Mouse (Mus musculus) hindbrain, postnatal 0 days (tissue): ENCODE measurements around the gene Khnyn. TPM values are rescaled to one million over a fixed set of nuclear protein-coding genes. Genes with fewer than 3 reads are reported as not detected.

Experiments used
- ATAC-seq: fragments of 200-750 bp; cut with Nextera tagmentation; 2 replicates; pipeline ENCODE4 v1.8.0; 2017; ENCODE audit warnings: mild to moderate bottlenecking, moderate TSS enrichment, moderate library complexity
- DNase-seq: peaks from one replicate; pipeline ENCODE4 v3.0.0-alpha.2; 2015; ENCODE audit warnings: low spot score
- H3K27ac ChIP-seq: fragments of 300-500 bp; sonication (generic); 2 replicates; pipeline ENCODE4 v1.5.1; 2014; ENCODE audit warnings: mild to moderate bottlenecking
- H3K27me3 ChIP-seq: fragments of 300-500 bp; sonication (generic); 2 replicates; pipeline ENCODE4 v1.6.1; 2014; ENCODE audit warnings: low read length, mixed read lengths; ENCODE audit not compliant: insufficient read depth
- H3K36me3 ChIP-seq: fragments of 300-500 bp; sonication (generic); 2 replicates; pipeline ENCODE4 v1.6.1; 2014; ENCODE audit warnings: low read length, mixed read lengths; ENCODE audit not compliant: insufficient read depth
- H3K4me1 ChIP-seq: fragments of 300-500 bp; sonication (generic); 2 replicates; pipeline ENCODE4 v1.6.1; 2014; ENCODE audit warnings: antibody characterized with exemption, low read length, mixed read lengths; ENCODE audit not compliant: insufficient read depth
- H3K4me2 ChIP-seq: fragments of 300-500 bp; sonication (generic); 2 replicates; pipeline ENCODE4 v1.6.1; 2014; ENCODE audit warnings: low read depth, mild to moderate bottlenecking, low read length, moderate library complexity, mixed read lengths
- H3K4me3 ChIP-seq: fragments of 300-500 bp; sonication (generic); 2 replicates; pipeline ENCODE4 v1.5.1; 2014; ENCODE audit warnings: low read length
- H3K9ac ChIP-seq: fragments of 300-500 bp; sonication (generic); replicated peaks from 2 replicates; pipeline ENCODE4 v1.6.1; 2014; ENCODE audit warnings: mild to moderate bottlenecking, low read length, moderate library complexity, mixed read lengths
- H3K9me3 ChIP-seq: fragments of 300-500 bp; sonication (generic); 2 replicates; pipeline ENCODE4 v1.6.1; 2016; ENCODE audit warnings: low read length, mixed read lengths
- CTCF ChIP-seq: IDR thresholded peaks from 2 replicates; pipeline ENCODE4 v1.5.1; 2016; ENCODE audit warnings: antibody characterized with exemption, control low read depth, low read depth
- WGBS: fragments of 180-500 bp; shearing (Covaris S2); extraction: QIAGEN DNeasy Blood & Tissue Kit; methylation state at CpG from one replicate; pipeline ENCODE4 v1.1.7; 2014; 5-methylcytosine and 5-hydroxymethylcytosine counted together
- polyA plus RNA-seq: library from polyadenylated mRNA; unstranded; fragments of >200 nt; fragmentation: Nextera tagmentation; extraction: Ambion mirVana; gene quantifications from 2 replicates; pipeline ENCODE4 v1.2.1, GENCODE M21; 2015
- total RNA-seq: library from RNA; depleted of rRNA; stranded (reverse); fragments of >200 nt; gene quantifications from 2 replicates; pipeline ENCODE4 v1.2.3, GENCODE M21; 2014; rRNA removed

The Khnyn gene
- total and polyA plus RNA-seq, 2 experiments from 2014 or later = 7.1 to 17.9 TPM

DNA sequence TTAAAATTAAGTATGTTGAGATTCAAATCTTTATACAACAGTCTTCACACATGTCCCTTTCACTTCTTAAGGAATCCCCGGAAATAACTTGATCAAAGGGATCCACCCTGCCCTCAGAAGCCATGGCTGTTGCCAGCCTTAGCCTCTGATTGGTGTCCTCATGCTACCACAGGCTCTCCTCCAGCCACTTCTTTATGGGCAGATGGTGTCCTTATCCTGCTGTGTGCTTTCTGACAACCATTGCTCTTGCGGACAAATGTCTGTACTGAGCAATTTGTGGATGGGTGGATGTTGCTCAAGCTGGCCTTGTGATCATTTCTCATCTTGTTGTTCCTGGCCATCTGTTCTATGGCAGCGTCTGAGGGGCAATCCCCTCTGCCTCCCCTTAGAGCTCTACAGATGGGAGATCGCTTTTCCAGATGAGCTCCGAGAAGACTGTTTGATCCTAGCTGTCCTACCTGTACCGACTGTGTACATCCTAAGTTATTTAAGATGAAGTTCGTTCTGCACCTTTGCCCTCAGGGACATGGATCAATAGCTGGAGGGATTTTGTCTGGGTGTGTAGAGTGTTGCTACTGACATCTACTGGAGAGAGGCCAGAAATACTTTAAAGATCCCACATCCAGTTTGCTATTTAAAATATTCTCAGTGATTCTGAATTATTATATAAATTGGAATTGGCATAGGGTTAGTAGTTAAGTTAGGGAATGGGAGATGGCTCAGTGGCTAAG, 55.5 kb downstream of the Khnyn start:
- no peaks in the 10 kb centered on the region for H3K4me1 ChIP-seq
- 41% methylated on average over 7 of the region's 7 CpGs for WGBS
- H3K4me3 ChIP-seq = no peak overlapping the region
- H3K27me3 ChIP-seq = no peaks in the 10 kb centered on the region
- H3K36me3 ChIP-seq = no peaks in the 10 kb centered on the region
- no peak overlapping the region for H3K9ac ChIP-seq
- TF ChIP-seq CTCF = peak; percentile 19
- no peak overlapping the region for H3K4me2 ChIP-seq
- H3K9me3 ChIP-seq = no peaks in the 10 kb centered on the region
- ATAC-seq = peak; percentile 47; the same call in 1 of the 2 replicates
- DNase-seq = peak; percentile 33
- H3K27ac ChIP-seq = no peak overlapping the region

DNA sequence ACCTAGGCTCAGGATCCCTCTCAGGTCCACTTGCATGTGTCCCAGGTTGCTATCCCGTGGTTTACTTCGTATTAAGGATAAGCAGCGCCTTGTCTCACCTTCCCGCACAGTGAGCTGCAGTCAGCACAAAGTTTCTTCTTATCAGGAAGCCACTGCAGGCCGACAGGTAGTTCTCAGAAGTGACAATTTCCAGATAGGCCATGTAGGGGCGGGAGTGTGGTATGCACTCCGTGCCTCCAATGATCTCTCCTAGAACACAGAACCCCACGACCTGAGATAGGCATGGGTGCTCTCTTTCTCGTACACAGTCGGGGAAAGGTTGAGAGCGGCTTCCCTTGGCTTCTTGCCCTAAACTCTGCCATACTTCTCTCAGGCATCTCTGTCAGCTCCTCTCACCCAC, 58.9 kb downstream of the Khnyn start:
- ATAC-seq (no peak), DNase-seq (no peak)
- 87% methylated on average over 11 of the region's 11 CpGs for WGBS
- Histone ChIP-seq H3K4me2 (no peak overlapping the region), H3K4me3 (no peak overlapping the region), H3K4me1 (no peaks in the 10 kb centered on the region), H3K9me3 (no peaks in the 10 kb centered on the region), H3K9ac (no peak overlapping the region), H3K27me3 (no peaks in the 10 kb centered on the region), H3K27ac (no peak overlapping the region), H3K36me3 (no peaks in the 10 kb centered on the region)
- TF ChIP-seq CTCF = no peak

DNA sequence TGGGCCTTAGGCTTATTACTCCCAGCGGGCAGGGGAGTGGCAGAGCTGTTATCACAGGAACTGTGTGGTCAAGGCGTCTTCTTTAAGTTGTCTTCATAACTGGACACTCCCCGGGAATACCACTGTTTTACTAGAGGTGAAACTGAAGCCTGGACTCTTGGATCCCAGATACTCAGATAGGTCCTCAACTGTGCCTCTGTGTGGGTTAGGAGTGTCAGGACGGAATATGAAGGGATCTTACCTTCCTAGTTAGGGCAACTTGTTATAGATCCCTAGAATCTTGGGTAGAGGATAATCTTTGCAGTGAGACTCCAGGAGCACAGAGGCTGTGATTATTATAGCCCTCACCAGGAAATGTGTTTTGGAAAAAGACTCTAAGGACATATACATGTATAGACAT, 59.8 kb downstream of the Khnyn start, which contains the start of gene Cma1:
Gene Cma1, minus strand, starts transcription at position 101 of the 400 bp plus-strand sequence.
- no peaks in the 10 kb centered on the region for H3K9me3 ChIP-seq
- no peaks in the 10 kb centered on the region for H3K27me3 ChIP-seq

DNA sequence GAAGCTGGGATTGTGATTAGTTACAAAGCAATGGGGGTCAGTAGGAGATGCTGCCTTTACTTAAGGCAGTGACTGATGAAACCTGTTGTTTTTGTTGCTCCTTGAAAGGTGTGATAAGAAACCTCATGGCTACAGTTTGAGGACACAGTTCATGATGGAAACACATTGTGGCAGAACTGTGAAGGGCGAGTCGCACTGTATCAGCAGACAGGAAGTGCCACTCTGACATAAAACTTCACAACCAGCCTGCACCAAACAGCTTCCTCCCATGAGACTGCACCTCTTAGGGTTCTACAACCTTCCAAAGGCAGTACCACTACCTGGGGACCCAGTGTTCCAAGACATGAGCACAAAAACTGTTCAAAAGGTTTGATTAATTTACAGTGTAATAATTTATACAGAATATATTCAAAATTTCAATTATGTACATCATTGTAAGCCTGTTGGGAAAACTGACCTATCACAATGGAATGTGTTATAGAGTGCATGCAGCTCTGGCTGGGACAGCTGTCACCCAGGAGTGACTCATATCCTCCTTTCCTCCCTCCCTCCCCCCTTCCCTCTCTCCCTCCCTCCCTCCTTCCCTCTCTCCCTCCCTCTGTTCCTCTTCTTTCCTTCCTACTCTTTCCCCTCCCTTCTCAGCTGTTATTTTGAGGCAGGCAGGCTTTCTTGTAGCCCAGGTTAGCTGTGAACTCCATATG, 61.7 kb downstream of the Khnyn start:
- Histone ChIP-seq H3K4me2 (no peak overlapping the region), H3K36me3 (no peaks in the 10 kb centered on the region), H3K9me3 (no peaks in the 10 kb centered on the region), H3K9ac (no peak overlapping the region), H3K4me1 (no peaks in the 10 kb centered on the region), H3K27me3 (no peaks in the 10 kb centered on the region), H3K4me3 (no peak overlapping the region), H3K27ac (no peak overlapping the region)
- no peak for TF ChIP-seq CTCF
- 86% methylated on average over 2 of the region's 2 CpGs for whole genome bisulfite sequencing
- DNase-seq = peak; percentile 1
- ATAC-seq = no peak

More for the DNA sequence above, 59.8 kb downstream of the Khnyn start, which contains the start of gene Cma1:
- Histone ChIP-seq H3K4me2 (no peak within 1 kb of the TSS), H3K27ac (no peak within 1 kb of the TSS), H3K4me3 (no peak within 1 kb of the TSS), H3K9ac (no peak within 1 kb of the TSS), H3K36me3 (no peaks in the 10 kb centered on the region), H3K4me1 (no peaks in the 10 kb centered on the region)
- DNase-seq (no peak), ATAC-seq (no peak)
- TF ChIP-seq CTCF = no peak
- WGBS = 86% methylated on average over 4 of the region's 4 CpGs

Other genes with a start within 250 kb of the Khnyn start
Only the 30 nearest of the 31 such genes appear.
- 2.8 and 7.9 TPM in 2 replicates for gene Gm49378, start 247.1 kb upstream of the Khnyn start, total RNA-seq
- gene Gm49378, start 247.1 kb upstream of the Khnyn start, polyA plus RNA-seq = 1.0 and 1.4 TPM in 2 replicates
- gene Tm9sf1, start 241.1 kb upstream of the Khnyn start, total RNA-seq = 55.3 and 59.3 TPM in 2 replicates
- gene Tm9sf1, start 241.1 kb upstream of the Khnyn start, polyA plus RNA-seq = 59.7 and 62.8 TPM in 2 replicates
- gene Tssk4, start 234.8 kb upstream of the Khnyn start, total RNA-seq = 0.32 and 1.3 TPM in 2 replicates
- 0.24 and 0.28 TPM in 2 replicates for gene Tssk4, start 234.8 kb upstream of the Khnyn start, polyA plus RNA-seq
- gene Mdp1, start 224.4 kb upstream of the Khnyn start, total RNA-seq = 40.6 and 45.1 TPM in 2 replicates
- 70.6 and 70.8 TPM in 2 replicates for gene Mdp1, start 224.4 kb upstream of the Khnyn start, polyA plus RNA-seq
- 17.5 and 24.3 TPM in 2 replicates for gene Gmpr2, start 213.0 kb upstream of the Khnyn start, total RNA-seq
- gene Gmpr2, start 213.0 kb upstream of the Khnyn start, polyA plus RNA-seq = 36.9 and 37.6 TPM in 2 replicates
- 128 and 143 TPM in 2 replicates for gene Nedd8, start 212.8 kb upstream of the Khnyn start, total RNA-seq
- 629 TPM in 2 replicates for gene Nedd8, start 212.8 kb upstream of the Khnyn start, polyA plus RNA-seq
- 18.7 and 21.9 TPM in 2 replicates for gene Tinf2, start 203.1 kb upstream of the Khnyn start, total RNA-seq
- 23.8 and 27.3 TPM in 2 replicates for gene Tinf2, start 203.1 kb upstream of the Khnyn start, polyA plus RNA-seq
- gene Tgm1, start 171.0 kb upstream of the Khnyn start, total RNA-seq = 0.10 and 0.11 TPM in 2 replicates
- gene Tgm1, start 171.0 kb upstream of the Khnyn start, polyA plus RNA-seq = 0.06 and 0.16 TPM in 2 replicates
- gene Rabggta, start 162.7 kb upstream of the Khnyn start, total RNA-seq = 78.7 and 83.8 TPM in 2 replicates
- gene Rabggta, start 162.7 kb upstream of the Khnyn start, polyA plus RNA-seq = 50.4 and 51.9 TPM in 2 replicates
- 62.0 and 69.2 TPM in 2 replicates for gene Dhrs1, start 139.3 kb upstream of the Khnyn start, total RNA-seq
- 86.0 and 88.3 TPM in 2 replicates for gene Dhrs1, start 139.3 kb upstream of the Khnyn start, polyA plus RNA-seq
- 19.9 and 28.9 TPM in 2 replicates for gene Nop9, start 139.3 kb upstream of the Khnyn start, total RNA-seq
- gene Nop9, start 139.3 kb upstream of the Khnyn start, polyA plus RNA-seq = 23.0 and 23.5 TPM in 2 replicates
- gene Cideb, start 126.5 kb upstream of the Khnyn start, total RNA-seq = 1.9 TPM in 1 of 2 replicates, not detected in the other
- 0.75 and 0.81 TPM in 2 replicates for gene Cideb, start 126.5 kb upstream of the Khnyn start, polyA plus RNA-seq
- 0.16 and 0.32 TPM in 2 replicates for gene Ltb4r2, start 123.5 kb upstream of the Khnyn start, total RNA-seq
- gene Ltb4r2, start 123.5 kb upstream of the Khnyn start, polyA plus RNA-seq = 0.69 and 0.78 TPM in 2 replicates
- gene Ltb4r1, start 119.0 kb upstream of the Khnyn start, total RNA-seq = 0.43 and 0.52 TPM in 2 replicates
- 0.64 and 0.71 TPM in 2 replicates for gene Ltb4r1, start 119.0 kb upstream of the Khnyn start, polyA plus RNA-seq
- 5.6 and 5.8 TPM in 2 replicates for gene Adcy4, start 100.9 kb upstream of the Khnyn start, total RNA-seq
- 1.7 and 2.8 TPM in 2 replicates for gene Adcy4, start 100.9 kb upstream of the Khnyn start, polyA plus RNA-seq
- 0.42 and 1.7 TPM in 2 replicates for gene Ripk3, start 96.1 kb upstream of the Khnyn start, total RNA-seq
- 1.7 and 2.0 TPM in 2 replicates for gene Ripk3, start 96.1 kb upstream of the Khnyn start, polyA plus RNA-seq
- gene Nfatc4, start 61.8 kb upstream of the Khnyn start, total RNA-seq = 13.9 and 21.9 TPM in 2 replicates
- 5.9 and 6.8 TPM in 2 replicates for gene Nfatc4, start 61.8 kb upstream of the Khnyn start, polyA plus RNA-seq
- gene Nynrin, start 30.9 kb upstream of the Khnyn start, total RNA-seq = 33.6 and 39.3 TPM in 2 replicates
- 5.1 and 6.4 TPM in 2 replicates for gene Nynrin, start 30.9 kb upstream of the Khnyn start, polyA plus RNA-seq
- gene Cbln3, start 555 bp upstream of the Khnyn start, total RNA-seq = 2.1 and 5.0 TPM in 2 replicates
- 0.67 and 0.68 TPM in 2 replicates for gene Cbln3, start 555 bp upstream of the Khnyn start, polyA plus RNA-seq
- 120 and 138 TPM in 2 replicates for gene Sdr39u1, start 15.3 kb downstream of the Khnyn start, total RNA-seq
- gene Sdr39u1, start 15.3 kb downstream of the Khnyn start, polyA plus RNA-seq = 134 and 136 TPM in 2 replicates
- gene Cma1, start 59.7 kb downstream of the Khnyn start, total RNA-seq = 0.21 and 1.6 TPM in 2 replicates
- 0.88 and 1.3 TPM in 2 replicates for gene Cma1, start 59.7 kb downstream of the Khnyn start, polyA plus RNA-seq
- not detected in 2 replicates for gene Cma2, start 66.0 kb downstream of the Khnyn start, total RNA-seq
- not detected in 2 replicates for gene Cma2, start 66.0 kb downstream of the Khnyn start, polyA plus RNA-seq
- gene Mcpt1, start 133.0 kb downstream of the Khnyn start, total RNA-seq = not detected in 2 replicates
- gene Mcpt1, start 133.0 kb downstream of the Khnyn start, polyA plus RNA-seq = not detected in 2 replicates
- gene Mcpt9, start 145.5 kb downstream of the Khnyn start, total RNA-seq = not detected in 2 replicates
- gene Mcpt9, start 145.5 kb downstream of the Khnyn start, polyA plus RNA-seq = not detected in 2 replicates
- not detected in 2 replicates for gene Mcpt2, start 157.1 kb downstream of the Khnyn start, total RNA-seq
- gene Mcpt2, start 157.1 kb downstream of the Khnyn start, polyA plus RNA-seq = not detected in 2 replicates
- gene Mcpt4, start 177.4 kb downstream of the Khnyn start, total RNA-seq = not detected in 2 replicates
- gene Mcpt4, start 177.4 kb downstream of the Khnyn start, polyA plus RNA-seq = 0.48 TPM in 1 of 2 replicates, not detected in the other
- not detected in 2 replicates for gene Mcpt8, start 200.3 kb downstream of the Khnyn start, total RNA-seq
- not detected in 2 replicates for gene Mcpt8, start 200.3 kb downstream of the Khnyn start, polyA plus RNA-seq
- not detected in 2 replicates for gene Ctsg, start 217.6 kb downstream of the Khnyn start, total RNA-seq
- gene Ctsg, start 217.6 kb downstream of the Khnyn start, polyA plus RNA-seq = not detected in 2 replicates
- not detected in 2 replicates for gene Gzme, start 235.7 kb downstream of the Khnyn start, total RNA-seq
- not detected in 2 replicates for gene Gzme, start 235.7 kb downstream of the Khnyn start, polyA plus RNA-seq
- gene Gzmd, start 247.7 kb downstream of the Khnyn start, total RNA-seq = not detected in 2 replicates
- not detected in 2 replicates for gene Gzmd, start 247.7 kb downstream of the Khnyn start, polyA plus RNA-seq